Mouse (Mus musculus) urinary bladder, postnatal 10 days (tissue): ENCODE results near the gene Optn.
"Not testable (repeated sequence)": the region's sequence is repeated elsewhere in the genome, so short reads cannot be mapped to it uniquely, and the experiment has no call there.

ENCODE experiments used
- DNase-seq: peaks from one replicate; pipeline ENCODE4 v3.0.0; 2022; ENCODE audit warnings: low spot score

The Optn gene

DNA sequence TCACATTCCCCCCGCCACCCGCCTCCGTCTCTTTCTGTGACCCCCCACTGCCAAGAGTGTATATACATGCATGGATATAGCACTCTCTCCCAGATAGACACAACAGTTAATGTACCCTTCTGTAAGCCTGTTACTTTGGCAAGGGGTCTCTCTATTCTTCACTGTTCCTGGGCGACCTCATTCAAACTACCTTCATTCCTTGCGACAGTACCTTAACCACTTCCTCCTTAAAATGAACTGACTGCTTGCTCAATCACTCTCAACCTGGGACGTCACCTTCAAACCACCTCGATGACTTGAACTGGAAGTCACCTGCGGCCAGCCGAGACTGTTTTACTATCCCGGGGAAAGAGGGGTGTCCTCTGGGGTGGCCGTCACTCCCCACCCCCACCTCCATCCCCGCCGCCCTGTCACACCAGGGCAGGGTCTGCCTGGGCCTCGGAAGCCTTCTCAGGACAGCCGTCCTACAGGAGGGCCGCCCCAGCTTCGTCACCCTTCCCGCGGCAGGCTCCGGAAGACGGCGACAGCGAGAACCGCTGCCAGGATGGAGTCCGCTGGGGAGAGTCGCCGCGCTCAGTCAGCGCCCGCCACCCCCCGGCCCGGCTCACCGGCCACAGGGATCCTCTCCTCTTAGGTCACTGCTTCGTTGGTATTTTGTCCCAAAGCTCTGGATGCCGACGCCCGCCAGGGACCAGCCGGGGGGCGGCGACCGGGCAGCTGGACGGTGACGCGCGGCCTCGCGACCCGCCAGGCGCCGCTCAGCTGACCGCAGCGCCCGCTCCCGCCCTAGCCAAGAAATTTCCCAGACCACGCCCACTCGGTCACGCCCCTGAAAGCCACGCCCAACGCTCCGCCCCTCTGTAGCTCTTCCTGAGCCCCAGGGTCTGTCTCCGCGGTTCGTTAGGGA, at the start of gene Optn:
Gene Optn, minus strand, starts transcription at position 753 of the 907 bp plus-strand sequence.
- peak; percentile 65 for DNase-seq

DNA sequence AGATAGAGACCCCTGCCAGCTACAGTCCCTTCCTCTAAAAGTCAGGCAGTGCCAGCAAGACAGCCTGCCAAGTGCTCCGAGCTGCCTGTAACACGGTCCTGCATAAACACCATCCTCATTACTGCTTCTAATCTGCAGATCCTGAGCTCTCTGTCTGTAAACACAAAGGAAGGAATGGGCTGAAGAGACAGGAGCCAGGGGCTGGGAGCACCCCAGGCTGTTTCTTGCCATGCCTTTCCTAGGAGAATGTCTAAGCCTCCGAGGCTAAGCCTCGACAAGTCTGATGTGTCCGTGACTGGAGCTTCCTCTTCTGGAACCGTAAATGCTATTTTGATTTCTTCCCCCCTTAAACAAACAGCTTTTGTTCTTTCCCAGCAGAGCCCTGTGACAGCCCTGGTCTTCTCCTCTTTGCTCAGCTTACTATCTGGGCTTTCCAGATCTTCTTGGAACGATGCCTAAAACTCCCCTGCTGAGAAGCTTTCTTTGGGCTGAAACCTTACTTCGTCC, 49.0 kb upstream of the Optn start:
- DNase-seq: no peak

DNA sequence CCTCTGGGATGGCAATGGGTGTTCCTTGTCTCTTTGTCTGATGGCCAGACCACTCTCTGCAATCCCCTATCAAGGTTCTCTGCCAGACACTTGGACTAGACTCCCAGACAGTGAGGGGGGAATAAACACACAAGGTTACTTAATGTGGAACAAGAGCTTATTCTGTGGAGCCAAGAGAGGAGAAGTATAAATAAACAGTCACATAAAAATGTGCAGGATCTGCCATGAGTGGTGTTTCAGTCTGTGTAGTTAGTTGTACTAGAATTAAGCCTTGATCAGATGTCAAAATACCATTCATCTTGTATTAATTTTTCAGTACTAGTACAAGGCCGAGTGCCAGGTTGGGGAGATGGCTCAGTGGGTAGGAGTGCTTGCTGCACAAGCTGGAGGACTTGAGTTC, 39.0 kb upstream of the Optn start:
- DNase-seq: no peak

DNA sequence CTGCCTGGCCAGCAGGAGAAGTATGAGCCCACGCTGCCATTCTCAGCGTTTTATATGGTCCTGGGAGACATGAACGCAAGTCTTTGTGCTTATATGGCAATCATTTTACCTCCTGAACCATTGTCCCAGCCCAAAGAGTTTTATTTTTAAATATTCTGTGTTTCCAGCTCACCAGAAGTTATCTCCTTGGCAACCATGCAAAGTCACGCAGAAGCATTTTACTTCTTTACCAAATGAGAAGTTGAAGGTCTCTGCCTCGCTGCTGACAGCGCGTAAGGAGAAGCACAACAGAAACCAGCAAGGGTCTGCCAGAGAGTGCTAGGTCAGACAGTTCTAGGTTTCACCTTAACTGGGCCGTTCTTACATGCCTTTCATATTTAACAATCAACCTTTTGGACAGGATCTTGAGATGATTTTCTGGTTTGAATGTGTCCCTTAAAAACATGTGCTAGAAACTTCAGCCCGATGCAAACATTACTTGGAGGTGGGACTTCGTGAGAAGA, 37.9 kb upstream of the Optn start:
- DNase-seq: no peak

DNA sequence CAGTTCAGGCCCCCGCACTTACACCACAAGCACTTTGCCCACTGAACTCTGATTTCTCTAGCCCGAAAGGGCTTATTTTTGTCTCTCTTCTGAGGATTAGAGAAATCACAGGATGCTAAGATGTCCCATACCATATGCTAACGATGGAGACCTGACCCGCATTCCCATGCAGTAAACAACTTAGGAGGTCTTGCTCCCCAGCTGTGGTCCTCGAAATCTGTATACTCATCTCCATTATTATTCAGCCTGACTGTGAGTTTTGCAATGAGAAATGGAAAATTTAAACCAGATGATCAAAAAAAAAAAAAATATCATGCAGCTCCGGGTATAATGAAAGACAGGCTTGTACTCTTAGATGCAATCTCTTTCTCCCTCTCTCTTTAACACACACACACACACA, 35.3 kb upstream of the Optn start:
- no peak for DNase-seq

DNA sequence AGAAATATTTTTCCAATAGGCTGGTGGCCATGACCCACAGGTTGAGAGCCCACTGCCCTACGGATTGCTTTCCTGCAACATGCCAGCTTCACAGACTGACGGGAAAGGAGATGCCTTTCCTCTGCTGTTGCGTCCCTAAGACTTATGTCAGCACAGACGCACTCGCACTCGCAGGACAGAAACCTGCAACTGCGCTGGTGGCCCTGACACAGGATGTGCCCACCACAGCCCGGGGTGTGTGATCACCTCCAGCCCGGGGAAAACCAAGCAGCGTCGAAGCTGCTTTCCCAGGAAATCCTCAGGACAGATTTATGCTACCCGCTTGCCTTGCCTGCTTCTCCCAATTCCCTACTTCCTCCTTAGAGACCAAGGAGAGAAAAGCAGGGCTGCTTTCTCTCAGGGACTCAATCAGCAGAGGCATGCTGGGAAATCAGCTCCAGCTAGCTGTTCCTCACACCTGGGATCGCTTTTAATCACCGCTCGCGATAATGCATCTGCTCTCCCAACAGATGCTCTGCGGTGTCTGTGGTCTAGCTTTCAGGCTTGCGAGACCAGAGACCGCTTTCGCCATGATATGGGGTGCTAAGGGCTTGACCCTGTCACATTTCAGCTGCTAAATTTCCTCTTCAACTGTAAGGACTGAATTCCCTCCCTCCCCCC, 34.1 kb upstream of the Optn start:
- no peak for DNase-seq

DNA sequence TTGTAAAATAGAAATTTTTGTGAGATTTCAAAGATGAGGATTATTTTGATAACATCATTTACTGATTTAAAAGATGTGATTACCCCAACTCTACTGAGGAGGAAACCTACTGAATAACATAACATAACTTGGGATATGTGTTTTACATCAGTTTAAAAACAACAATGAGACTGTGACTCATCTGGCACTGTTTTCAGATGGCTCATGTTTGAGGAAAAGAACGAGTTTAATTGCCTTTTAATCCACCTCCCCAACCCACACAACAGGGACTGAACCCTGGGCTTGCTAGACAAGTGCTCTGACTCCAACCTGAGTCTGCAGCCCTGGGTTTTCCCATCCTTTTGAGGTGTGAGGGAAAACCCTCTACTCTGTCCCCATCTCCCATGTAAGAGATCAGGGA, 31.5 kb upstream of the Optn start:
- DNase-seq: no peak

DNA sequence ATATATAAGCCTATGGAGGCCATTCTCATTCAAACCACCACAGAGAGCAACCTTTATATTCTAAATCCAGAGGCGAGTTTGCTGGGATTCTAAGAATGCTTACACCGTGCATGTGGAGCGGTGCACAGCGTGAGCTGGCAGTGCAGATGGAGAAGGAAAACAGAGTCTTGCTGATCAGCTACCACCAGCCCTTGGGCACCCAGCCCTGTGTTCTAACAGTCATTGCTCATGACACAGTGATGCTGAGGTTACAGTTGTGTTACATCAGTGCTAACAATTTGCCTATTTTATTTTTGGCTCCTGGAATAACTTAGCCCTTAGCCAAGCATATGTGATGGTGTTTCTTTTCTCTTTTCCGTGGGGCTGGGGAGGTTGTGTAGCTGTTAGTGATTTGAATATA, 31.0 kb upstream of the Optn start:
- no peak for DNase-seq

DNA sequence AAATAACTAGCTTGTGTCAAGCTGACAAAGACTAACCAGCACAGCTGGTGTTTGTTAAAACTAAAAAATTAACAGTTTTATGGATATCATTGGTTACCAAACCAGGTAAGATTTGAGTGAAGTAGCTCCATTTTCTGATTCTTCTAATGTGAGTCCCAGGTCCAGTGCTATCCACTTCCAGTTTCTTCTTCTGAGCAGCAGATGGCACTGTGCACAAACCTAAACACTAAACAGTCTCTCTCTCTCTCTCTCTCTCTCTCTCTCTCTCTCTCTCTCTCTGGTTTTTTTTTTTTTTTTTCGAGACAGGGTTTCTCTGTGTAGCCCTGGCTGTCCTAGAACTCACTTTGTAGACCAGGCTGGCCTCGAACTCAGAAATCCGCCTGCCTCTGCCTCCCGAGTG, 26.5 kb upstream of the Optn start:
- not testable (repeated sequence) for DNase-seq

DNA sequence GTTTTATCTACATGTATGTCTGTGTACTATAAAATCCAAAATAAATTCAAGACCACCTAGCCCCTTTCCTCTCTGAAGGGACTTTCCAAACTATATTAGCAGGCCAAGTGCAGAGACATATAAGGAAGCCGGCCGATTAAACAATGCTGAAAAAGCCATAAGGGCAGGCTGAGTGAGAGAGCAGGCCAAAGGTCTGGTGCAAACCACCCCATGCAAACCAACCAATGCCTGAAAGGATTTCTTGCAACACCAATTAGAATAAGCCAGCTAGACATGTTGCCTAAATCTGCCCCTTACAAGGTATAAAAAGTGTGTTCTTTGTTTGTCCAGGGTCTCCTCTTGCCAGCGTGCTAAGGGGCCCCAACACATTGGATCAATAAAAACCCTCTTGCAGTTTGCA, 23.8 kb upstream of the Optn start:
- no peak for DNase-seq

DNA sequence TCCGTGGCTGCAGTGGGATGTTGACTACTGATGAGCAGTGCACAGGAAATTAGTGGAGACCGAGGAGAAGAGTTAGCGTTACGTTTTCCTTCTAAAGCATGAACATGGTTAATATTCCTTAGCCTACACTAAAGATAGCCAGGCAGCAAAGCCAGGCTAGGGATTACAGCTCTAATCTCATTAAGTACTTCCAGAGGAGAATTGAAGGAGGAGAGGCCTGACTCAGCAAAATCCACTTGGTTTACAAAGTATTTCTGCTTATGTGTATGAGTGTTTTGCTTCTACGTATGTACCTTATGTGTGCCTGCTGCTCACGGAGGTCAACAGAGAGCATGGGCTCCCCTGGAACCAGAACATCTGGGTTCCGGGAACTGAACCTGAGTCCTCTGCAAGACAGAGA, 19.9 kb upstream of the Optn start:
- DNase-seq: no peak

DNA sequence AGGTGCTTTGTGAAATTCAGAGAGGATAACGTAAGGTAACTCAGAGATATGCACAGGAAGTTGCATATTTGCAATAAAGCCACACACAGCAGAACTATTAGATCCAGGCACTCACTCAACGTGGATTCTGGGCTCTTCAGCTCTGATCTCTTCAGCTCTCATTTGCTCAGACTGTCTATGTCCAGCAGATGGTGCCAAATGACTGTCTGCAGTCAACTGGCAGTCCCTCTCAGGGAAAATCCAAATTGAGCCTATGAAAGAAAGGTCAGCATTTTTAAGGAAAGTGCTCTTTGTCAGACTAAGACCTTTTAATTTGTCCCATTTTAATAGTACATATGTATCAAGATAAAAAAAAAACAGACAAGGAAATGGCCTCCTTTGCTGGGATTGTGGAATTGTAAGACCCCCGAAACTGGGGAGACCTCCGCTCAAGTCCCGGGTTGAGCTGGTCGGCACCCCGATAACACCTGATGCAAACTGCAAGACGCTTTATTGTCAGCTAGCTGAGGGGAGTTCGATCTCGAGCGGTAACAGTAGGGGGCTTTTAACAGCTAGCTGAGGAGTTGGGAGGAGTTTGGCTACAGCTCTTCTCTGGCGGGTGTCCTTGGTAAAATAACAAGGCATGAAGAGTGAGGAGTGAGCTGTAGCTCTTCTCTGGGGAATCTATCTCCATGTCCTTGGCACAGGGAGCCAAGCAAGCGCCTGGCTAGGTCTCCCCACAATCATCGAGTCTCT, 16.4 kb upstream of the Optn start:
- DNase-seq: no peak

DNA sequence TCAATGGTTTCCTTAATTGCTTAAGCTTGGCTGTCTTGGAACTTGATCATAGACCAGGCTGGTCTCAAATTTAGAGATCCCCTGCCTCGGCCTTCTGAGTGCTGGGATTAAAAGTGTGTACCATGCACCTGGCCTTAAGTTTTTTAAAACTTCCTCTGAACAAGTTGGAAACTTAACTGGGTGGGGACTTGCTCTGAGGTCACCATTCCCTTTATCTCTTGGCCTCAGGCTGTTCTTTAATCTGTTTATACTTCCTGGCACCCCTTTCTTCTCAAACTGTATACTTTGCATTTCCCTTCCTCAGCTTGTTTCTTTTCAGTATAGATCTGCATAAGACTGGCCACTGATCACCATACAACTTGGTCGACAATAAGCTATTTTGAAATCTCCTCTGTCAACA, 14.1 kb upstream of the Optn start:
- no peak for DNase-seq

DNA sequence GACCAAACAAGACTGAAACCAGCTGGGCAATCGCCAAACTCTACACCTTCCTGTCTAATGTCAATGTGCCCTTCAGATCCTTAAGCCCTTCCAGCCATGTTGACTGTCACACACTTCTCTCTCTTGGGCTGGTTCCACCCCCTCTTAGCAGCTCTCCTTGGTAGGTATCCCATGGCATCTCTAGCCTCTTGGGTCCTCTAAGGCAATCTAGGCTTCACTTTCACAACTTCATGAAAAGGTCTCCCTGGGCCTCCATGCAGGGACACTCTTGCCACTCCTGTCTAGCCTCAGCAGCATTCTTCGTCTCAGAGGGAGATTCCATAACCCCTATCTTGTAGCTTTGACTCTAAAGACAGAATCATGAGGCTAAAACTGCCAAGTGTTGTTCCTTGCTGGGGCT, 13.6 kb upstream of the Optn start:
- DNase-seq: no peak

DNA sequence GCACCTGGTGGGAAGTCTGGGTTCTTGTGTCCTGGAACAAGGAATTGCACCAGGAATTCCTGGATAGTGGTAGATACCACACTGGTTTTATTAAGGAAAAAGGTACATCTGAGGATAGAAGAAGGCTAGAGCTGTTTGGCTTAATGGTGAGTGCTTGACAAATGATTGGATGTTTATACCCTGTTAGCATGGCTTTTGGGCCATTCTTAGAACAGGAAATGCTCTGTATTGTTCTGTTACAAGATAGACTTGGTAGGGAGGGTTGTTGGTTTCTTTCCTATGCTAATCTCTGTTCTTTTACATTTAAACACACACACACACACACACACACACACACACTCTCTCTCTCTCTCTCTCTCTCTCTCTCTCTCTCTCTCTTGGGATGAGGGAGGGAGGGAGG, 12.0 kb upstream of the Optn start:
- DNase-seq: no peak

DNA sequence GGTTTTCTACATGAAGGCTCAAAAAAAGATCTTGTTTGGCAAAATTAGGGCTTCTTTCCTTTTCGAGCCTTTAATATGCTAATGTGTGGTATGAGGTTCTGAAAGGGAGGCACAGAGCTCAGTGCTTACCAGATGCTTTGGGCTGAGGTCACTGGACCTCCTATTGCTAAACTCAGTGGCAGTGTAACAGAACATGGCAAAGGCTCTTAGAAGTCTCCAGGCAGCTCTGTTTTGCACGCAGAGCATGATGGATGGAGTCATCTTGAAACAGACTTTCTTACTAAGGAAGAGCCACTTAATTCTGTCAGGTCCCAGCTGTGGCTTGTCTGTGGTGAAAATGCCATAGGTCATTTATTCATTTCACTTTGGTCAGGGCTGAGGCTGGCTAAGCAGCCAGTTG, 11.6 kb upstream of the Optn start:
- no peak for DNase-seq

DNA sequence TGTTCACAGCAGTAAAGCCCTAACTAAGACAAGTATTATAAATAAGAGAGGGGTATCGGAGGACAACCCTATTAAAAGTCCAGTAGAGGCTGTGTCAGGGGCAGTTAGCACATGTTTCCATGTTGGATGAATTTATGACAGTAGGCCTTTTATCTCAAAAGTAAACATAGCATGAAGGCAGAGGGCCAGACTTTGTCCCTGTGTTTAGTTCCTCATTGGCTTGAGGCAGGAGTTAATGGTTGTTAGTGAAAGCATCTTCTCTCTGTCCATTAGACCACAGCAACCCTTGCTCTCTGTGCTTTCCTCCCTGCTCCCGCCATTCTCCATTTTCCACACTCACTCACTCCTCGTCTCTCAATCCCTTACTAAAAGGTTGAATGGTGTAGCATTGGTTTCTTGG, 9.9 kb upstream of the Optn start:
- no peak for DNase-seq

DNA sequence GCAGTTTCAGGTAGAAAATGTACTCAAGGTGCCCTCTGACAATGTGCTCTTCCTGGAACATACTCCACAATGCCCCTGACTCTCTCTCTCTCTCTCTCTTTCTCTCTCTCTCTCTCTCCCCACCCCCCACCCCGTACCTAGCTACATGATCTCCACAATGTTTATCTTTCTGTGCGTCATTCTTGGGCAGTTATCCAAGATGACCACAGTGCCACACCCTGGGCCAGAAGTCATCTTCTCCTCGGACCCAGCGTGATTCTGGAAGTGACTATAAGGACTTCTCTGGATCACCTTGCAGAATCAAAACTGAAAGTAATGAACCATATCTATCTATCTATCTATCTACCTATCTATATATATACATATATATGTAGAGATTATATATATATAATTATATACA, 4.1 kb upstream of the Optn start:
- no peak for DNase-seq

DNA sequence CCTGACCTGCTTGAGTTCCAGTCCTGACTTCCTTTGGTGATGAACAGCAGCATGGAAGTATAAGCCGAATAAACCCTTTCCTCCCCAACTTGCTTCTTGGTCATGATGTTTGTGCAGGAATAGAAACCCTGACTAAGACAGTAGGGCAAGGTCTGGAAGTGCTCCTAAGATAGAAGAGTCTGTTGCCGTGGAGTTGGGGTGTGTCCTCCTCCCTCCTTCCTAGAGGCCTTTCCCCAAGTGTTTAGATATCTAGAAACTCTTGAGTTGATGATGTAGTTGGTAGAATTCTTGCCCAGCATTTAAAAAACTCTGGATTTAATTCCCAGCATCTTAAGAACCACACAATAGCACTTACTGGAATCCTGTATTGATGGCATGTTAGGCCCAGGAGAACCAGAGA, 3.4 kb upstream of the Optn start:
- DNase-seq: not testable (repeated sequence)

DNA sequence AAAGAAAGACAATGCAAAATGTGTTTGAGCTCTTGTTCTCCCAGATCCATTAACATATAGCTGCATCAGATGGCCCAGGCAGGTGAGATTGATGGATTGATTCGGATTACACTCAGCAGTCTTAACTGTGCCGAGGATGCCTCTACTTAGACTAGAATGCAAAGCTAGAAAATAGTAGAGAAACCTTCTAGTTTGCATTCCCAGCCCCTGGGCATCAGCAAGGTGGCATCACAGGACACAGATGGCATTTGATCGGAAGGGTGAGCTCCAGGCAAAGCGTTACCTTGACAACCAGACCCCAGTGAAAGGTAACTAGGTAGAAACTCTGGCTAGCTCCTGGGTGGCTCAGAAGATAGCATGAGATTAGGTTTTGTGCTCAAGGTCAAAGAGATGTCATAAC, 396 bp upstream of the Optn start:
- DNase-seq: no peak

DNA sequence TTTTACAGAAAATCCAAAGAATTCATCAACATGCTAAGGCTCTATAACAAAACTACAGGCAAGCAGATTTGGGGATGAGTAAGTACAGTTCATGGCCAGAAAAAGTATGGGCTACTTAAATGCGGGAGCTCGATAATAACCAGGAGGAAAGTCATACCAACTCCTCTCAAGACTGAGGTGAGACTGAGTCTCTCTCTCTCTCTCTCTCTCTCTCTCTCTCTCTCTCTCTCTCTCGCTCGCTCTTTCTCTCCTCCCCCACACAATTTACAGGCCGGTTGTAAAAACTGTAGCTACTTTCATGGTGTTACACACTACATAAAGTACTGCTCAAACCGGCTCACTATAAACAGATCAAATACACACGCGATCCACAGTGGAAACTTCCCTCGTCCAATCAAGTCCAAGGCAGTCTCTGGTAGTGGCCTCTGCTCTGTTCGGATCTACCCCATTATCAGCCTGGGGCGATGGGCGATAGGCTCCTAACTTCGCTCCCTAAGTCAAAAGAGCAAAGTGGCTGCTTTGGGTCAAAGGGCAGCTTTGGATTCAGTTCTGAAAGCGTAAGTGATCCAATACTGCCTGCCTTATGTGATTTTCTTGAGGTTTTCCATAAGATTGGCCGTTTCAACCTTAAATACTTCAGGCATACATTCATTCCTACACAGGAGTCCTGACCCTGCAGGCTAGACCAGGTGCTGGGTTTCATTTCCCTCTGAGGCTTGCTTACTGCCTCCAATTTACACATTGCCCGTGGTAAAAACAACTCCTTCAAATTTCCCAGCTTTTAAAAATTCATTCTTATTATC, 1.2 kb downstream of the Optn start:
- DNase-seq: no peak
